Mouse (Mus musculus): ENCODE results near the gene Unc50. TPM values are rescaled to one million over a fixed set of nuclear protein-coding genes. Genes with fewer than 3 reads are reported as not detected.

Unc50 gene
- 57.3 and 66.3 TPM in 2 replicates for polyA plus RNA-seq (2012; rRNA removed; ENCODE audit: low replicate concordance)

GRCm38 (mm10) chr1:37429366-37430296 lies at the start of gene Unc50, which contains the start of gene Coa5:
Gene Unc50 (plus strand): TSS chr1:37430139.
Gene Coa5 (minus strand): TSS chr1:37430103.

Other genes starting within 250 kb of the Unc50 start
- not detected in 2 replicates for gene Cnga3, start 215.7 kb upstream of the Unc50 start, polyA plus RNA-seq (2012; rRNA removed; ENCODE audit: low replicate concordance)
- 14.3 and 24.9 TPM in 2 replicates for gene Inpp4a, start 130.3 kb upstream of the Unc50 start, polyA plus RNA-seq (2012; rRNA removed; ENCODE audit: low replicate concordance)
- gene Coa5, start within 50 bp of the Unc50 start, polyA plus RNA-seq (2012; rRNA removed; ENCODE audit: low replicate concordance) = 73.1 and 106 TPM in 2 replicates
- gene Mgat4a, start 110.9 kb downstream of the Unc50 start, polyA plus RNA-seq (2012; rRNA removed; ENCODE audit: low replicate concordance) = 5.7 and 7.8 TPM in 2 replicates